Mouse (Mus musculus) lung, postnatal 0 days (tissue): ENCODE data around the gene Pik3c2b. TPM values are rescaled to one million over a fixed set of nuclear protein-coding genes. Genes with fewer than 3 reads are reported as not detected.

Source experiments
- ATAC-seq: fragments of 200-750 bp; cut with Nextera tagmentation; 2 replicates; pipeline ENCODE4 v1.8.0; 2017; ENCODE audit warnings: moderate library complexity
- DNase-seq: peaks from one replicate; pipeline ENCODE4 v3.0.0-alpha.2; 2016; ENCODE audit warnings: low spot score
- H3K27ac ChIP-seq: fragments of 300-500 bp; sonication (generic); 2 replicates; pipeline ENCODE4 v1.5.1; 2014; ENCODE audit warnings: antibody characterized with exemption, mild to moderate bottlenecking, low read length, mixed read lengths
- H3K27me3 ChIP-seq: fragments of 300-500 bp; sonication (generic); replicated peaks from 2 replicates; pipeline ENCODE4 v1.6.1; 2014; ENCODE audit warnings: low read length, mixed read lengths; ENCODE audit not compliant: insufficient read depth
- H3K36me3 ChIP-seq: fragments of 300-500 bp; sonication (generic); 2 replicates; pipeline ENCODE4 v1.6.1; 2014; ENCODE audit warnings: low read length, mixed read lengths; ENCODE audit not compliant: insufficient read depth
- H3K4me1 ChIP-seq: fragments of 300-500 bp; sonication (generic); 2 replicates; pipeline ENCODE4 v1.6.1; 2014; ENCODE audit warnings: antibody characterized with exemption, low read depth, low read length, mixed read lengths; ENCODE audit not compliant: insufficient read depth
- H3K4me2 ChIP-seq: fragments of 300-500 bp; sonication (generic); replicated peaks from 2 replicates; pipeline ENCODE4 v1.6.1; 2014; ENCODE audit warnings: low read depth, mild to moderate bottlenecking, low read length, moderate library complexity, mixed read lengths
- H3K4me3 ChIP-seq: fragments of 300-500 bp; sonication (generic); 2 replicates; pipeline ENCODE4 v1.5.1; 2014; ENCODE audit warnings: low read depth, low read length
- H3K9ac ChIP-seq: fragments of 300-500 bp; sonication (generic); replicated peaks from 2 replicates; pipeline ENCODE4 v1.6.1; 2014; ENCODE audit warnings: low read depth, mild to moderate bottlenecking
- H3K9me3 ChIP-seq: fragments of 300-500 bp; sonication (generic); 2 replicates; pipeline ENCODE4 v1.6.1; 2016; ENCODE audit warnings: low read length, mixed read lengths
- CTCF ChIP-seq: IDR thresholded peaks from 2 replicates; pipeline ENCODE4 v1.5.1; 2016; ENCODE audit warnings: antibody characterized with exemption, mild to moderate bottlenecking
- EP300 ChIP-seq: IDR thresholded peaks from 2 replicates; pipeline ENCODE4 v1.6.1; 2016; ENCODE audit warnings: antibody characterized with exemption, mild to moderate bottlenecking, control low read depth
- WGBS: fragments of 180-500 bp; shearing (Covaris S2); extraction: QIAGEN DNeasy Blood & Tissue Kit; methylation state at CpG from one replicate; pipeline ENCODE4 v1.1.7; 2014; 5-methylcytosine and 5-hydroxymethylcytosine counted together
- polyA plus RNA-seq: library from polyadenylated mRNA; unstranded; fragments of >200 nt; fragmentation: Nextera tagmentation; extraction: Ambion mirVana; gene quantifications from 2 replicates; pipeline ENCODE4 v1.2.1, GENCODE M21; 2015

Pik3c2b gene
- polyA plus RNA-seq, 1 experiment from 2014 or later: 4.6 TPM

DNA sequence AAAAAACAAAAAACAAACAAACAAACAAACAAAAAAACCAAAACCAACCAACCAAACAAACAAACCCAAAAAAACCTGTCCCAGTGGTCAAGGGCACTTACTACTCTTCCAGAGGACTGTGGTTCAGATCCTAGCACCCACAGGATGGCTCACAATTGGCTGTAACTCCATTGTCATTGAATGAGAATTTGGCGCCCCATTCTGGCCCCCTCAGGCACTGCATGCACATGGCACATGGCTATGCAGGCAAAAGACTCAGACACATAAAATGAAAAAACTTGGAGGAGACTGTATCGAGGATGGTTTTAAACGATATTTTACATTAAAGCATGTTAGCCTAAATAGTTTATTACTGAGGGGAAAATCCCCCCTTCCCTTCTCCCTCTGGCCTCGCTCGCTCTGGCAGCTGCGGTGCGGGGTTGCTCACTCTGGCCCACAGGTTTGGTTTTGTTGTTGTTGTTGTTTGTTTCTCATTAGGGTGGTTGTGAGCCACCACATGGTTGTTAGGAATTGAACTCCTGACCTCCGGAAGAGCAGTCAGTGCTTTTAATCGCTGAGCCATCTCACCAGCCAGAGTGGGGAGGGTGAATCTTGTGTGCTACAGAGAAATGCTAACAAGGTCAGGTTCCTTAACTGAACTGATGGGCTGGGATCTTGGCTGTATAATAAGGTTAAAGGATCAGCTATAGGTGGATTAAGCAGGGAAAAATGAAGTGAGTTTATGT is 80.3 kb downstream of the Pik3c2b start:
- ATAC-seq (no peak), DNase-seq (no peak)
- TF ChIP-seq CTCF: peak; percentile 37; the same call in 1 of the 2 replicates
- TF ChIP-seq EP300: no peak

DNA sequence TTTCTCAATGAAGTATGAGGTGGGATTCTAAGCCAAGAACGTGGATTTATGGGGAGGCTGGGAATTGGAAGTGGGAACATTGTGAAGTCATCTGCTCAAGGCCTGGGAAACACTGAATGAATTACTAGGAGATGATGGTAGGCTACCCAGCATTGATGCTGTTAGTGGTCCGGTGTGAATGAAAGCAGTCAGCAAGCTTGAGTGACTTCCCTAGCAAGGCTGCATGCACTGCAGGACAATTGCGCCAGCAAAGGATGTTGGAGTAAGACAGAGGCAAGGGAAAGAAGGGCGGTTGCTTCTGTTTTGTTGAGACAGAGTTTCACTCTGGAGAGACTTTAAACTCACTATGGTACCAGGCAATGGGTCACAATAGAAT is 80.9 kb downstream of the Pik3c2b start:
- TF ChIP-seq CTCF (no peak), EP300 (no peak)
- no peaks in the 10 kb centered on the region for H3K36me3 ChIP-seq
- ATAC-seq: no peak
- no peaks in the 10 kb centered on the region for H3K4me1 ChIP-seq
- no peaks in the 10 kb centered on the region for H3K27me3 ChIP-seq
- H3K4me2 ChIP-seq: no peak overlapping the region
- no peak overlapping the region for H3K4me3 ChIP-seq
- H3K9me3 ChIP-seq: no peaks in the 10 kb centered on the region
- DNase-seq: no peak
- no peak overlapping the region for H3K9ac ChIP-seq
- WGBS: 62% methylated on average over 4 of the region's 4 CpGs
- H3K27ac ChIP-seq: no peak overlapping the region

More for the DNA sequence above, 80.3 kb downstream of the Pik3c2b start:
- H3K9me3 ChIP-seq: no peaks in the 10 kb centered on the region
- H3K27ac ChIP-seq: no peak overlapping the region
- no peak overlapping the region for H3K4me3 ChIP-seq
- no peaks in the 10 kb centered on the region for H3K27me3 ChIP-seq
- H3K4me2 ChIP-seq: no peak overlapping the region
- H3K36me3 ChIP-seq: no peaks in the 10 kb centered on the region
- H3K4me1 ChIP-seq: no peaks in the 10 kb centered on the region; the same call in 1 of the 2 replicates
- H3K9ac ChIP-seq: no peak overlapping the region
- WGBS: 85% methylated on average over 9 of the region's 9 CpGs

DNA sequence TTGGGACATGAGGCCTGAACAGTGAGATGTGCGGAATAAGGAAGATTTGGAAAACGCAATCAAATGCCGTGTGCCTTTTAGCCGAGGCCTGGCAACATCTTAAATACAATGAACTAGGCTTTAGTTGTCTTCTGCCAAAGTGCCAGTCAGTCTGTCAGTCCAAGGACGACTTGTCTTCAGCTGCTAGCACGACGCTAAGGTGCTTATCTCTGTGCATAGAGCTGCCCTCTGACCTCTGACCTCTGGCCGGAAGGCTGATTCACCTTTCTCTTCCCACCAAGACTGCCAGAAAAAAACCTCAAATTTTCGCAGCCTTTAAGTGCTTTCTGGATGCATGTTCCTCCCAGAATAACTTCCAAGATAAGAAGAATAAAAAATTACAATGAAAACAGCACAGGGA is 81.9 kb downstream of the Pik3c2b start:
- Histone ChIP-seq H3K27ac (no peak overlapping the region), H3K9me3 (no peaks in the 10 kb centered on the region), H3K4me1 (no peaks in the 10 kb centered on the region), H3K36me3 (no peaks in the 10 kb centered on the region), H3K4me3 (no peak overlapping the region), H3K27me3 (no peaks in the 10 kb centered on the region), H3K9ac (no peak overlapping the region), H3K4me2 (no peak overlapping the region)
- ATAC-seq: no peak
- WGBS: 58% methylated on average over 9 of the region's 9 CpGs
- no peak for DNase-seq
- no peak for TF ChIP-seq CTCF

DNA sequence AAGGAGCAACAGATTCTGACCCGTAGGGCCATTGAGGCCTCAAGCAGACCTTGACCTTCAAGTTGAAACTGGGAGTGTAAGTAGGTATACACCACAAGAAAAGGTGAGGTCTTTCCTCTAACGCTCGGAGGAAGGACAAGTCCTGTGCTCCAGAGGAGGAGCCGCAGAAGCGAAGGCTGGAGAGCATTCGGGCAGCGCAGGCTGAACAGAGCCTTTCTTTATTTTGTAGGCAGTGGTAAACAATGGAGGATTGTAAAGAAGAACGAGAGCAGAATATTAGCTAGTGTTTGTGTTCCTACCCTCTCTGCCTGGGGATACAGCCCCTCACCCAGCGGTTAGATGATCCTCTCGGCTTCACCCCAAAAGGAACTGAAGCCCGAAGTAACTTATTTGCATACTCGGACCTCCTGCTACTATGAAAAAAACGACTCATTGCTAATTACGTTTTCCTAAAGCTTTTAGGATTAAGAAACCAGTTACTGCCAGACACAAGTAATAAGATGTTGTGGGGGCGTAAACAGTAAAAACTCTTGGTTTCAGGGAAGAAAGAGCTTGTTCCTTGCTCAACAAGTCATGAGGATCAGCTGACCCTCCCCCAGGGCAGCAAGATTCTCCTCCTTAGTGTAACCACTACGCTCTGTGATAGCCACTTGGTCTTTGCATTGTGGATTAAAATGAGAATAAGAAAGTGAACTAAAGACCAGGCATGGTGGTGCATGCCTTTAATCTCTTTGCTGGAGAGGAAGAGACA is 84.2 kb downstream of the Pik3c2b start:
- ATAC-seq: no peak
- no peak for TF ChIP-seq EP300
- TF ChIP-seq CTCF: no peak

DNA sequence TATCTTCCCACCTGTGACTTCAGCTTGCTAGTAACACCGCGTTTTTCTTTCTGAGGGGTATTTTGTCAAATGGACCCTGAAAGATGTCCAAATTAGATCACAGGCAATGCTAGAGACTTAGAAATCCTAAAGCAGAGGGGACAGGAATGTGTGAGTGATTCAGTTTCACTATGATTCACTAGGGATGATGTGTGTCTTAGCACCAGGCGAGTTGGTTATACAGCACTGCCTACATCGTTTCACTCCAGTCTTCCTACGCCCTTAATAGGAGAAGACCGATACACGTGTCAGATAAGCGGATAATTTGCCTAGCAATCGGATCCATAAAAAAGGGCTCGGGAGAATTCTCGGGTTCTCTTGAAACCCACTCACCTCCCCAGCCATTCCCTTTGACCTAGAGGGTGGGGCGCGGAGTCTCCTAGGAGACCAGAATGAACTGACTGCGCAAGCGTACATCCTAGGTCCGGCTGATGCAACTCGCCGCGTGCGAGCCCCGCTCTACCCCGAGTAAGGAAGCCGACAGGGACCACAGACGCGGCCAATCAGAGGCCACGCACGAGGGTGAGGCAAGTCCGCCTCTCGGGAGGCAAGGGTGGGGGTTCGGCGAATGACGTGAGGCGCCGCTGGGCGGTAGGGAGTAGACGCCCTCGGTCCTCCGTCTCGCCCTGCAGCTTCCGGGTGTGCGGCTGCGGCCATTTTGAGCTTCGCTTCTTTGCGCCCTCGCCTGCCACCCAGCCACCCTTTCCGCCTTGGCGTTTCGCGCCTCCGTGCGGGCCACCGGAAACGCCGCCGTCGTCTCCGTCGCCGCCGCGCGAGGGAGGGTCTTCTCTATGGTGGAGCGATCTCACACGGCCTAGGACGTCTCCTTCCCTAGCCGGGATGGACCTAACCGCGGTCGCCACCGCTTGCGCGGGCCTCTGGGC is 85.4 kb downstream of the Pik3c2b start, which contains the start of gene Ppp1r15b:
Gene Ppp1r15b, plus strand, starts transcription at position 506 of the 923 bp plus-strand sequence.
- peak within 1 kb of the TSS; percentile 88 for H3K4me3 ChIP-seq
- peaks cover 8% of the 10 kb centered on the region; the same call in 1 of the 2 replicates for H3K4me1 ChIP-seq
- TF ChIP-seq EP300 (no peak; the same call in none of the 2 replicates), CTCF (peak; percentile 38; the same call in 1 of the 2 replicates)
- peak within 1 kb of the TSS; percentile 97 for H3K9ac ChIP-seq
- peak; percentile 99 for DNase-seq
- no peaks in the 10 kb centered on the region for H3K27me3 ChIP-seq
- WGBS: 5% methylated on average over 70 of the region's 72 CpGs
- H3K9me3 ChIP-seq: no peaks in the 10 kb centered on the region
- peak within 1 kb of the TSS; percentile 85 for H3K4me2 ChIP-seq
- peak; percentile 98 for ATAC-seq
- H3K27ac ChIP-seq: peak within 1 kb of the TSS; percentile 99
- H3K36me3 ChIP-seq: no peaks in the 10 kb centered on the region

More for the DNA sequence above, 84.2 kb downstream of the Pik3c2b start:
- H3K27ac ChIP-seq: peak overlapping the region; percentile 74
- no peaks in the 10 kb centered on the region for H3K36me3 ChIP-seq
- peak overlapping the region; percentile 31 for H3K4me2 ChIP-seq
- WGBS: 45% methylated on average over 16 of the region's 16 CpGs
- peaks cover 7% of the 10 kb centered on the region; the same call in 1 of the 2 replicates for H3K4me1 ChIP-seq
- DNase-seq: peak; percentile 51
- H3K9ac ChIP-seq: no peak overlapping the region; the same call in 1 of the 2 replicates
- no peak overlapping the region for H3K4me3 ChIP-seq
- no peaks in the 10 kb centered on the region for H3K27me3 ChIP-seq
- H3K9me3 ChIP-seq: no peaks in the 10 kb centered on the region
